Comparison of ENCODE assay signal across 8 mouse cellular contexts in genomic region chr2:30794179-30795108, GRCm38 (mm10). TPM values are rescaled to one million over a fixed set of nuclear protein-coding genes. Genes with fewer than 3 reads are reported as not detected.
DNase-seq lines count a peak whose midpoint lies in the region; ATAC-seq lines count a peak whose summit lies in the region.

No protein-coding gene starts in this region.

- peak overlapping the region; percentile 34 for H3K4me3 ChIP-seq in embryonic facial prominence, embryonic 11.5 days (ENCODE audit: low read depth, low read length)
- H3K4me3 ChIP-seq in midbrain, embryonic 11.5 days (ENCODE audit: low read depth, low read length), result peak overlapping the region; percentile 32

- H3K4me2 ChIP-seq in embryonic facial prominence, embryonic 11.5 days (ENCODE audit: low read depth, low read length), result peak overlapping the region; percentile 61
- H3K4me2 ChIP-seq in midbrain, embryonic 11.5 days, result peak overlapping the region; percentile 65

- WGBS in embryonic facial prominence, embryonic 11.5 days, result 5% methylated on average over 46 of the region's 48 CpGs
- 5% methylated on average over 48 of the region's 48 CpGs for WGBS in midbrain, embryonic 11.5 days

- H3K27ac ChIP-seq in embryonic facial prominence, embryonic 11.5 days (replicated peaks; ENCODE audit: low read depth, low read length), result peak overlapping the region; percentile 75
- no peak overlapping the region for H3K27ac ChIP-seq in midbrain, embryonic 11.5 days (ENCODE audit: low read depth, low read length)

- H3K9ac ChIP-seq in embryonic facial prominence, embryonic 11.5 days (replicated peaks; ENCODE audit: low read length), result peak overlapping the region; percentile 74
- peak overlapping the region; percentile 63 for H3K9ac ChIP-seq in midbrain, embryonic 11.5 days (ENCODE audit: low read length)

- H3K36me3 ChIP-seq in embryonic facial prominence, embryonic 11.5 days (replicated peaks; ENCODE audit: control insufficient read depth, insufficient read depth, low read depth, low read length), result no peaks in the 10 kb centered on the region
- no peaks in the 10 kb centered on the region for H3K36me3 ChIP-seq in midbrain, embryonic 11.5 days (ENCODE audit: control insufficient read depth, insufficient read depth, low read length)

- H3K4me1 ChIP-seq in embryonic facial prominence, embryonic 11.5 days (ENCODE audit: control insufficient read depth, insufficient read depth, low read length), result peaks cover 8% of the 10 kb centered on the region
- H3K4me1 ChIP-seq in midbrain, embryonic 11.5 days (ENCODE audit: control insufficient read depth, insufficient read depth, low read length), result peaks cover 24% of the 10 kb centered on the region

- DNase-seq in adrenal gland, postnatal 25 days, result peak; percentile 95
- DNase-seq in embryonic facial prominence, embryonic 11.5 days (ENCODE audit: low spot score), result peak; percentile 93
- peak; percentile 99 for DNase-seq in heart, adult 11 months
- peak; percentile 89 for DNase-seq in kidney, adult 11 months
- peak; percentile 94 for DNase-seq in left cerebral cortex, postnatal 4 days
- DNase-seq in midbrain, embryonic 11.5 days (ENCODE audit: low spot score, missing footprints), result peak; percentile 100
- DNase-seq in right cerebral cortex, postnatal 4 days, result peak; percentile 99
- peak; percentile 90 for DNase-seq in yolk sac, embryonic 10.5 days (ENCODE audit: low spot score)

- ATAC-seq in embryonic facial prominence, embryonic 11.5 days (replicated peaks; ENCODE audit: insufficient number of reproducible peaks, low FRiP score, low TSS enrichment, low read depth), result peak; percentile 64
- peak; percentile 75 for ATAC-seq in midbrain, embryonic 11.5 days (ENCODE audit: low FRiP score)

- H3K27me3 ChIP-seq in embryonic facial prominence, embryonic 11.5 days (ENCODE audit: control insufficient read depth, insufficient read depth, low read length), result no peaks in the 10 kb centered on the region
- H3K27me3 ChIP-seq in midbrain, embryonic 11.5 days (ENCODE audit: control insufficient read depth, insufficient read depth, low read length), result no peaks in the 10 kb centered on the region

- intact Hi-C loops in left cerebral cortex, postnatal 4 days (cut with DNase I), result loop anchor here (5.0 to 10.0 kb wide), 2 partner anchors 180 to 357 kb away; no protein-coding TSS in a partner anchor

- no peaks in the 10 kb centered on the region for H3K9me3 ChIP-seq in embryonic facial prominence, embryonic 11.5 days (replicated peaks; ENCODE audit: control insufficient read depth, low read length)
- no peaks in the 10 kb centered on the region for H3K9me3 ChIP-seq in midbrain, embryonic 11.5 days (ENCODE audit: control insufficient read depth, low read length)

RNA-seq across cellular contexts. Expression of gene 1700001O22Rik, which starts 9.0 kb away (rescaled TPM):
- 5.0 and 5.9 TPM in 2 replicates for total RNA-seq in adrenal gland, postnatal 25 days (2021)
- 1.8 and 3.6 TPM in 2 replicates for polyA plus RNA-seq in embryonic facial prominence, embryonic 11.5 days (2014; fragmentation: Nextera tagmentation; extraction: Ambion mirVana)
- total RNA-seq in left cerebral cortex, postnatal 4 days (2021), result 1 to 10 TPM; 2.1 to 2.5 TPM
- polyA plus RNA-seq in midbrain, embryonic 11.5 days (2014; fragmentation: Nextera tagmentation; extraction: Ambion mirVana), result 1.5 and 2.5 TPM in 2 replicates

RNA-seq across cellular contexts. Expression of gene Ntmt1, which starts 13.2 kb away (rescaled TPM):
- total RNA-seq in adrenal gland, postnatal 25 days (2021), result 46.1 and 57.5 TPM in 2 replicates
- 98.9 and 101 TPM in 2 replicates for polyA plus RNA-seq in embryonic facial prominence, embryonic 11.5 days (2014; fragmentation: Nextera tagmentation; extraction: Ambion mirVana)
- total RNA-seq in left cerebral cortex, postnatal 4 days (2021), result 10 to 100 TPM; 55.6 to 58.9 TPM
- 98.7 and 107 TPM in 2 replicates for polyA plus RNA-seq in midbrain, embryonic 11.5 days (2014; fragmentation: Nextera tagmentation; extraction: Ambion mirVana)

RNA-seq across cellular contexts. Expression of gene Asb6, which starts 35.7 kb away (rescaled TPM):
- total RNA-seq in adrenal gland, postnatal 25 days (2021), result 29.2 and 31.5 TPM in 2 replicates
- polyA plus RNA-seq in embryonic facial prominence, embryonic 11.5 days (2014; fragmentation: Nextera tagmentation; extraction: Ambion mirVana), result 27.6 and 35.7 TPM in 2 replicates
- total RNA-seq in left cerebral cortex, postnatal 4 days (2021), result 10 to 100 TPM; 29.2 to 33.2 TPM
- 23.0 and 31.0 TPM in 2 replicates for polyA plus RNA-seq in midbrain, embryonic 11.5 days (2014; fragmentation: Nextera tagmentation; extraction: Ambion mirVana)

RNA-seq across cellular contexts. Expression of gene Prrx2, which starts 40.3 kb away (rescaled TPM):
- total RNA-seq in adrenal gland, postnatal 25 days (2021), result 0.76 TPM in 1 of 2 replicates, not detected in the other
- polyA plus RNA-seq in embryonic facial prominence, embryonic 11.5 days (2014; fragmentation: Nextera tagmentation; extraction: Ambion mirVana), result 106 and 109 TPM in 2 replicates
- total RNA-seq in left cerebral cortex, postnatal 4 days (2021), result 1 to 10 TPM; 2.5 to 3.7 TPM
- 20.1 and 24.4 TPM in 2 replicates for polyA plus RNA-seq in midbrain, embryonic 11.5 days (2014; fragmentation: Nextera tagmentation; extraction: Ambion mirVana)
